Mouse (Mus musculus): ENCODE measurements at regions not wholly inside any gene's neighbourhood (a gene's known extent, or its start where the extent isn't known, plus 50 kb on each side); places are given as distances from the start of the nearest gene placed in this dataset.

GRCm38 (mm10) chr13:35171562-35172254 lies 144.8 kb upstream of the Eci2 start:
- Histone ChIP-seq H3K9ac (no peak overlapping the region), H3K36me3 (no peaks in the 10 kb centered on the region), H3K4me1 (replicated peaks) (no peaks in the 10 kb centered on the region), H3K4me2 (no peak overlapping the region), H3K27ac (replicated peaks) (no peak overlapping the region), H3K27me3 (no peaks in the 10 kb centered on the region), H3K9me3 (no peaks in the 10 kb centered on the region), H3K4me3 (no peak overlapping the region)
- no peak for ATAC-seq (ENCODE audit: low FRiP score, low read depth)
- WGBS: 82% methylated on average over 11 of the region's 11 CpGs

- no peaks in the 10 kb centered on the region for H3K27me3 ChIP-seq
- H3K36me3 ChIP-seq: no peaks in the 10 kb centered on the region
- H3K4me3 ChIP-seq: no peak overlapping the region
- H3K9me3 ChIP-seq: no peaks in the 10 kb centered on the region
- 36% methylated on average over 2 of the region's 2 CpGs for WGBS
- H3K4me1 ChIP-seq (replicated peaks): no peaks in the 10 kb centered on the region
- no peak overlapping the region for H3K9ac ChIP-seq
- no peak for ATAC-seq (ENCODE audit: low FRiP score, low read depth)
- H3K4me2 ChIP-seq: no peak overlapping the region
- H3K27ac ChIP-seq (replicated peaks): no peak overlapping the region
Observed at GRCm38 (mm10) chr13:35173522-35173921, 146.6 kb upstream of the Eci2 start.

GRCm38 (mm10) chr13:35175587-35175986 lies 148.7 kb upstream of the Eci2 start:
- H3K27me3 ChIP-seq: no peaks in the 10 kb centered on the region
- WGBS: 94% methylated on average over 1 of the region's 1 CpGs
- no peak for ATAC-seq (ENCODE audit: low FRiP score, low read depth)

GRCm38 (mm10) chr13:35177305-35177704 lies 150.4 kb upstream of the Eci2 start:
- no peaks in the 10 kb centered on the region for H3K4me1 ChIP-seq (replicated peaks)

More at GRCm38 (mm10) chr13:35175587-35175986, 148.7 kb upstream of the Eci2 start:
- Histone ChIP-seq H3K36me3 (no peaks in the 10 kb centered on the region), H3K27ac (replicated peaks) (no peak overlapping the region), H3K9me3 (no peaks in the 10 kb centered on the region), H3K4me1 (replicated peaks) (no peaks in the 10 kb centered on the region), H3K4me3 (no peak overlapping the region), H3K4me2 (no peak overlapping the region), H3K9ac (no peak overlapping the region)

DNA sequence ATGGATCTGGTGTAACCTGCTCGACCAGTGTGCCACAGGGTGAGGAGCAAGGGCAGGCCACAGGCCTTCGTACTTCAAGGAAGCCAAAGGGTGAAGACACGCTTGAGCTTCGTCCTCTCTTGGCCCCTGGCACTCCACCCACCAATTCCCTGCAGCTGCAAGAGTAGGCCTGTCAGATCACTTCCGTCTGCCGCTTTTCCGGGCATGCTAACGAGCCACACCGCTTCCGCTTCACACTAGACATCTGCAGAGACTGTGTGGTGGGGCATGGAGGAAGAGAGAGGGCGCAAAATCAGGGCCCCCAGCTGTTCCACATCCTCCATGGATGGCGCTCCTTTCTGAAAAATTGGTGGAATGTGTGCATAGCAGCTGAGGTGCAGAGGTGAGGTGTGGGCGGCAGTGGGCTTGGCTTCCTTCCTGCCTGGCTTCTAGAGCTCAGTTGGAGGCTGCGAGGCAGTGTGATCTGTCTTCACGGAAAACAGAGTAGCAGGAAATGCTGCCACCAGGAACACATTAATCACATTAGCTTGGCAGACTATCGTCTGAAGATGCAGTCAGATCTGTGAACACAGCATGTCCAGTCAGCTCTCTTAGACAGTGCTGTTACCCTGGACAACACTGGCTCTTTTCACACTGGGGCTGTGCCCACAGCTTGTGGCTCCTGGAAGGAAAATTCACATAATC lies 162.3 kb upstream of the Eci2 start:
- H3K4me2 ChIP-seq: peak overlapping the region; percentile 23
- H3K36me3 ChIP-seq: no peaks in the 10 kb centered on the region
- H3K9ac ChIP-seq: no peak overlapping the region
- WGBS: 39% methylated on average over 16 of the region's 16 CpGs
- H3K4me3 ChIP-seq: no peak overlapping the region
- H3K27me3 ChIP-seq: no peaks in the 10 kb centered on the region
- peak; percentile 93 for ATAC-seq (ENCODE audit: low FRiP score, low read depth)
- peak overlapping the region; percentile 66 for H3K27ac ChIP-seq (replicated peaks)
- H3K4me1 ChIP-seq (replicated peaks): peaks cover 10% of the 10 kb centered on the region
- H3K9me3 ChIP-seq: no peaks in the 10 kb centered on the region

More at GRCm38 (mm10) chr13:35177305-35177704, 150.4 kb upstream of the Eci2 start:
- Histone ChIP-seq H3K4me3 (no peak overlapping the region), H3K9me3 (no peaks in the 10 kb centered on the region; the same call in 1 of the 2 replicates), H3K4me2 (no peak overlapping the region), H3K36me3 (no peaks in the 10 kb centered on the region), H3K9ac (no peak overlapping the region), H3K27ac (replicated peaks) (no peak overlapping the region), H3K27me3 (no peaks in the 10 kb centered on the region)
- WGBS: 73% methylated on average over 2 of the region's 2 CpGs
- no peak for ATAC-seq (ENCODE audit: low FRiP score, low read depth)

DNA sequence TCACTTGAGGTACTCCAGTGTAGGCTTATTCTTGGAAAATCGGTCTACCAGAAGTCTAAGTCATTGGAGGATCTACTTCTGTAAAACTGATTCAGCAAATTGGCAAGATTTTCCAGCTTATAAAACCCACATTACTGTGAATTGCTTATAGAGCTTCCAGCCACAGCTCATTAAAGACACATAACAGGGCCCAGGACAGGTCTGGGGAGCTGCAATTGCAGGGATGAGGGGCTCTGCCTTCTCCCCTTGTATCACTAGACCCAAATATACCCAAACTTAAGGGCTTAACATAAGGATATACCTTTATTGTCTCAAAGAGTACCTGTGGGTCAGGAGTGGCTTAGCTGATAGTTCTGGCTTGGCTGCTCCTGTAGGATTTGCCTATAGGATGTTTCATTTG lies 175.2 kb upstream of the Eci2 start:
- ATAC-seq (ENCODE audit: low FRiP score, low read depth): no peak
- H3K36me3 ChIP-seq: no peaks in the 10 kb centered on the region
- H3K4me2 ChIP-seq: no peak overlapping the region
- no peaks in the 10 kb centered on the region for H3K9me3 ChIP-seq
- no peak overlapping the region for H3K27ac ChIP-seq (replicated peaks)
- no peak overlapping the region for H3K9ac ChIP-seq
- 93% methylated on average over 1 of the region's 1 CpGs for WGBS
- H3K4me1 ChIP-seq (replicated peaks): no peaks in the 10 kb centered on the region
- H3K27me3 ChIP-seq: no peaks in the 10 kb centered on the region
- no peak overlapping the region for H3K4me3 ChIP-seq

- 90% methylated on average over 3 of the region's 3 CpGs for WGBS
- ATAC-seq (ENCODE audit: low FRiP score, low read depth): no peak
- Histone ChIP-seq H3K4me2 (no peak overlapping the region), H3K27me3 (no peaks in the 10 kb centered on the region), H3K4me3 (no peak overlapping the region), H3K9me3 (no peaks in the 10 kb centered on the region), H3K9ac (no peak overlapping the region), H3K4me1 (replicated peaks) (no peaks in the 10 kb centered on the region), H3K27ac (replicated peaks) (no peak overlapping the region), H3K36me3 (no peaks in the 10 kb centered on the region)
Observed at GRCm38 (mm10) chr13:35208319-35208718, 181.4 kb upstream of the Eci2 start.

DNA sequence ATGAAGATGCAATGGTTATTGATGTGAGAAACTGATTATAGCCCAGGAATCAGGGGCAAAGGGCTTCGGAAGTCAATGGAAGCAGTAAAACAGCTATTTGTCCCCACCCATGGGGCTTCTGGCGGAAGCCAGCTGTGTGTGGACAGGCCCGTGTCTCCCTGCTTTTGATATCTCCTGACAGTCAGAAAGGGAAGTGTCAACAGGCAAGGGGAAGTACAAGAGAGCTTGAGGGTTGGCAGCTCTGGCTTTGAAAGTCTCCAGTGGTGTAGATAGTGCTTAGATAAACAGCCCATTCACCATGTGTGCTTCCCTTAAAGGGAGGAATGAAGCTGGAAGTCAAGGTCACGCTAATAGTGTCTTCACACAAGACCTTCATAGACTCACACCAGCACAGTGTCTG lies 182.7 kb upstream of the Eci2 start:
- Histone ChIP-seq H3K27ac (replicated peaks) (no peak overlapping the region), H3K9ac (no peak overlapping the region)
- 77% methylated on average over 4 of the region's 4 CpGs for WGBS

DNA sequence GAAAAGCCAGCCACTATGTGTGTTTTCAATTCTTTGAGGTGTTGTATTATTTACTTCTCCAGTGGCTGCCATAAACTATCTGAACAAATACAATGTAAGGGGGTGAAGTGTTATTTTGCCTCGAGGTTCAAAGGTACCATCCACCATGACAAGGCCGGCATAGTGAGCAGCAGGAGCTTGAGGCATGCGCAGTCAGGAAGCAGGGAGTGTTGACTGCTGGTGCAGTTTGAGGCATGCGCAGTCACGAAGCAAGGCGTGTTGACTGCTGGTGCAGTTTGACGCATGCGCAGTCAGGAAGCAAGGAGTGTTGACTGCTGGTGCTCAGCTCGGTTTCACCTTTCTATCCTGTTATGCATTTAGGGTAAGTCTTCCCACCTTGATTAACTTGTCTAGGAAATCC lies 184.9 kb upstream of the Eci2 start:
- Histone ChIP-seq H3K4me3 (no peak overlapping the region), H3K9me3 (no peaks in the 10 kb centered on the region), H3K36me3 (no peaks in the 10 kb centered on the region), H3K4me1 (replicated peaks) (no peaks in the 10 kb centered on the region), H3K27me3 (no peaks in the 10 kb centered on the region), H3K4me2 (no peak overlapping the region), H3K9ac (no peak overlapping the region), H3K27ac (replicated peaks) (no peak overlapping the region)
- no peak for ATAC-seq (ENCODE audit: low FRiP score, low read depth)
- WGBS: 93% methylated on average over 9 of the region's 9 CpGs

More for the DNA sequence above, 182.7 kb upstream of the Eci2 start:
- ATAC-seq (ENCODE audit: low FRiP score, low read depth): no peak
- Histone ChIP-seq H3K4me2 (no peak overlapping the region), H3K4me1 (replicated peaks) (no peaks in the 10 kb centered on the region), H3K27me3 (no peaks in the 10 kb centered on the region), H3K36me3 (no peaks in the 10 kb centered on the region), H3K9me3 (no peaks in the 10 kb centered on the region), H3K4me3 (no peak overlapping the region)

GRCm38 (mm10) chr13:35212276-35212675 lies 185.4 kb upstream of the Eci2 start:
- ATAC-seq (ENCODE audit: low FRiP score, low read depth): no peak
- H3K4me1 ChIP-seq (replicated peaks): no peaks in the 10 kb centered on the region
- no peaks in the 10 kb centered on the region for H3K27me3 ChIP-seq
- no peak overlapping the region for H3K9ac ChIP-seq
- H3K27ac ChIP-seq (replicated peaks): no peak overlapping the region
- H3K36me3 ChIP-seq: no peaks in the 10 kb centered on the region
- H3K9me3 ChIP-seq: no peaks in the 10 kb centered on the region
- H3K4me3 ChIP-seq: no peak overlapping the region
- 78% methylated on average over 4 of the region's 4 CpGs for WGBS
- no peak overlapping the region for H3K4me2 ChIP-seq

GRCm38 (mm10) chr13:35214219-35214618 lies 187.3 kb upstream of the Eci2 start:
- H3K36me3 ChIP-seq: no peaks in the 10 kb centered on the region
- H3K27ac ChIP-seq (replicated peaks): no peak overlapping the region
- H3K4me3 ChIP-seq: no peak overlapping the region
- no peaks in the 10 kb centered on the region for H3K4me1 ChIP-seq (replicated peaks)
- 78% methylated on average over 4 of the region's 4 CpGs for WGBS
- no peak overlapping the region for H3K4me2 ChIP-seq
- no peaks in the 10 kb centered on the region for H3K9me3 ChIP-seq
- no peak for ATAC-seq (ENCODE audit: low FRiP score, low read depth)
- no peak overlapping the region for H3K9ac ChIP-seq
- H3K27me3 ChIP-seq: no peaks in the 10 kb centered on the region

DNA sequence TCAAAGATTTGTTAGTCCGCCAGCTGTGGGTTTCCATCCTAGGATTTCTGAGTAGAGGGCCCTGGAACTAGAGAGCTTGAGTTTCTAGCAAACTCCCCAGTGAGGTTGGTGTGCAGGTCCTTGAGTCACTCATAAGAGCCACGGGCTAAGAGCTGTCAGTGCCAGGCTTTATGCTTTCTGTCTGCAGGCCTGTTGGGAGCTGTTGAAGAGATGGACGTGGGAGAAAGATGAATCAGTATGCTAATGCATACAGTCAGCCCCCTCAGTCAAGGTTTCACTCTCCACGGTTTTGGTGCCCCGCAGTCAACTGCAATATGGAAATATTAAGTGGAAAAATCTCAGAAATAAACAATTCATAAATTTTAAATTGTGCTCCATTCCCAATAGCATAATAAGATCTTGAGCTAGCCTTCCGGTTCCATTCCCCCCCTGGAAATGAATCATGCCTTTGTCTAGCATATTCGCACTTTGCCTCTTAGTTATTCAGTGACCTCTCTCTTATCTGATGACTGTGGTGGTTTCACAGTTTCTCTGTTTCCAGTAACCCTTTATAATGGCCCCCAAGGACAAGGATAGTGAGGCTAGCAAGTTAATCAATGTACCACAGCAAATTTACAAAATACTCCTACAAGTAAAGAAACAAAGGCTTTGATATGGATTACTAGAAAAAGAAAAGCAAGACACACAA lies 199.4 kb upstream of the Eci2 start:
- Histone ChIP-seq H3K9me3 (no peaks in the 10 kb centered on the region), H3K36me3 (no peaks in the 10 kb centered on the region), H3K4me2 (no peak overlapping the region), H3K4me3 (no peak overlapping the region), H3K27ac (replicated peaks) (no peak overlapping the region), H3K27me3 (no peaks in the 10 kb centered on the region), H3K4me1 (replicated peaks) (no peaks in the 10 kb centered on the region), H3K9ac (no peak overlapping the region)
- 74% methylated on average over 7 of the region's 7 CpGs for WGBS
- ATAC-seq (ENCODE audit: low FRiP score, low read depth): no peak

All from hindbrain, embryonic 15.5 days (tissue).